Mouse (Mus musculus) lung, postnatal 0 days (tissue): Measurements from ENCODE around the gene 4930590J08Rik. TPM values are rescaled to one million over a fixed set of nuclear protein-coding genes. Genes with fewer than 3 reads are reported as not detected.
A peak's percentile ranks its signal among the peaks of the same experiment; 100 is the strongest.
"Not testable (repeated sequence)": the region's sequence is repeated elsewhere in the genome, so short reads cannot be mapped to it uniquely, and the experiment has no call there.

ENCODE experiments used
- ATAC-seq: fragments of 200-750 bp; cut with Nextera tagmentation; 2 replicates; pipeline ENCODE4 v1.8.0; 2017; ENCODE audit warnings: moderate library complexity
- DNase-seq: peaks from one replicate; pipeline ENCODE4 v3.0.0-alpha.2; 2016; ENCODE audit warnings: low spot score
- H3K27ac ChIP-seq: fragments of 300-500 bp; sonication (generic); 2 replicates; pipeline ENCODE4 v1.5.1; 2014; ENCODE audit warnings: antibody characterized with exemption, mild to moderate bottlenecking, low read length, mixed read lengths
- H3K27me3 ChIP-seq: fragments of 300-500 bp; sonication (generic); replicated peaks from 2 replicates; pipeline ENCODE4 v1.6.1; 2014; ENCODE audit warnings: low read length, mixed read lengths; ENCODE audit not compliant: insufficient read depth
- H3K36me3 ChIP-seq: fragments of 300-500 bp; sonication (generic); 2 replicates; pipeline ENCODE4 v1.6.1; 2014; ENCODE audit warnings: low read length, mixed read lengths; ENCODE audit not compliant: insufficient read depth
- H3K4me1 ChIP-seq: fragments of 300-500 bp; sonication (generic); 2 replicates; pipeline ENCODE4 v1.6.1; 2014; ENCODE audit warnings: antibody characterized with exemption, low read depth, low read length, mixed read lengths; ENCODE audit not compliant: insufficient read depth
- H3K4me2 ChIP-seq: fragments of 300-500 bp; sonication (generic); replicated peaks from 2 replicates; pipeline ENCODE4 v1.6.1; 2014; ENCODE audit warnings: low read depth, mild to moderate bottlenecking, low read length, moderate library complexity, mixed read lengths
- H3K4me3 ChIP-seq: fragments of 300-500 bp; sonication (generic); 2 replicates; pipeline ENCODE4 v1.5.1; 2014; ENCODE audit warnings: low read depth, low read length
- H3K9ac ChIP-seq: fragments of 300-500 bp; sonication (generic); replicated peaks from 2 replicates; pipeline ENCODE4 v1.6.1; 2014; ENCODE audit warnings: low read depth, mild to moderate bottlenecking
- H3K9me3 ChIP-seq: fragments of 300-500 bp; sonication (generic); 2 replicates; pipeline ENCODE4 v1.6.1; 2016; ENCODE audit warnings: low read length, mixed read lengths
- CTCF ChIP-seq: IDR thresholded peaks from 2 replicates; pipeline ENCODE4 v1.5.1; 2016; ENCODE audit warnings: antibody characterized with exemption, mild to moderate bottlenecking
- EP300 ChIP-seq: IDR thresholded peaks from 2 replicates; pipeline ENCODE4 v1.6.1; 2016; ENCODE audit warnings: antibody characterized with exemption, mild to moderate bottlenecking, control low read depth
- WGBS: fragments of 180-500 bp; shearing (Covaris S2); extraction: QIAGEN DNeasy Blood & Tissue Kit; methylation state at CpG from one replicate; pipeline ENCODE4 v1.1.7; 2014; 5-methylcytosine and 5-hydroxymethylcytosine counted together
- polyA plus RNA-seq: library from polyadenylated mRNA; unstranded; fragments of >200 nt; fragmentation: Nextera tagmentation; extraction: Ambion mirVana; gene quantifications from 2 replicates; pipeline ENCODE4 v1.2.1, GENCODE M21; 2015

4930590J08Rik gene
- polyA plus RNA-seq, 1 experiment from 2014 or later: 0.19 TPM

DNA sequence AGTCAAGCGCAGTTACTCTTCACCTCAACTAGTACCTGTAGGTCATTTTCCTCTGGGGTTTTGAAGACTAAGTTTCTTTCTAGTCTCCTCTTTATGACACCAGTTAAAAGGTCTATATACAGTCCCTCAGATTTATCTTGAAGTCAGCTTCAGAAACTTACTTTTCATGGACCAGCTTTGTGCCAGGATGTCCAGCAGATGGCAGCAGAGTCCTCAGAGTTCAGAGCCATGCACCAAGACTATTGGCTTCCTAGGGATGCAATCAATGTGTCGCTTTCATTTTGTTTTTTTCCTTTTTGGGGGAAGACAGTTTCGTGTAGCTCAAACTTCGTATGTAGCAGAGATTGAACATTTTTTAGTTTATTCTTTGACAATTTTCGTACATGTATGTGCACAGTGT, 1.1 kb upstream of the 4930590J08Rik start:
- DNase-seq: peak; percentile 88

DNA sequence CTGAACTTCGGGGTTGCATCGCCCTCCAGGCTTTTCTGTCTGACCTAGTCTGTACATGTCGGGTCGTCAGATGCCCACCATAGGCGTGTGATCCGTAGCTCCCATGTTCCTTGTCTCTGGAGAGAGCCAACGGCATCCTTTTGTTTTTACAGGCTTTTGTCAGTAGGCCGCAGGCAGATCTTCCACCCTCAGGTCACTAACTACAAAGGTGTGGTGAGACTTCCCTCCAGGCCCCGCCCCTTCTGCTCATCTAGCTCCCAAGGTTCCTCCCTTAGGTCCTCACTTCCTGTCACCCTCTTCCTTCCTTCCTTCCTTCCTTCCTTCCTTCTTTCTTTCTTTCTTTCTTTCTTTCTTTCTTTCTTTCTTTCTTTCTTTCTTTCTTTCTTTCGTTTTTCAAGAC, 11.4 kb downstream of the 4930590J08Rik start:
- Histone ChIP-seq H3K36me3 (no peaks in the 10 kb centered on the region), H3K4me1 (no peaks in the 10 kb centered on the region), H3K4me2 (no peak overlapping the region), H3K9ac (no peak overlapping the region), H3K4me3 (no peak overlapping the region), H3K27me3 (no peaks in the 10 kb centered on the region), H3K27ac (no peak overlapping the region), H3K9me3 (no peaks in the 10 kb centered on the region)
- TF ChIP-seq CTCF: no peak
- no peak for TF ChIP-seq EP300
- no peak for DNase-seq
- ATAC-seq: no peak
- 86% methylated on average over 10 of the region's 10 CpGs for WGBS

More for the DNA sequence above, 1.1 kb upstream of the 4930590J08Rik start:
- peaks cover 31% of the 10 kb centered on the region for H3K36me3 ChIP-seq
- H3K27me3 ChIP-seq: no peaks in the 10 kb centered on the region
- no peak overlapping the region for H3K4me2 ChIP-seq
- H3K4me1 ChIP-seq: no peaks in the 10 kb centered on the region
- WGBS: 29% methylated on average over 5 of the region's 5 CpGs
- ATAC-seq: peak; percentile 53
- TF ChIP-seq EP300 (no peak), CTCF (peak; percentile 94)
- no peak overlapping the region for H3K9ac ChIP-seq
- H3K9me3 ChIP-seq: no peaks in the 10 kb centered on the region
- H3K27ac ChIP-seq: no peak overlapping the region
- H3K4me3 ChIP-seq: no peak overlapping the region

DNA sequence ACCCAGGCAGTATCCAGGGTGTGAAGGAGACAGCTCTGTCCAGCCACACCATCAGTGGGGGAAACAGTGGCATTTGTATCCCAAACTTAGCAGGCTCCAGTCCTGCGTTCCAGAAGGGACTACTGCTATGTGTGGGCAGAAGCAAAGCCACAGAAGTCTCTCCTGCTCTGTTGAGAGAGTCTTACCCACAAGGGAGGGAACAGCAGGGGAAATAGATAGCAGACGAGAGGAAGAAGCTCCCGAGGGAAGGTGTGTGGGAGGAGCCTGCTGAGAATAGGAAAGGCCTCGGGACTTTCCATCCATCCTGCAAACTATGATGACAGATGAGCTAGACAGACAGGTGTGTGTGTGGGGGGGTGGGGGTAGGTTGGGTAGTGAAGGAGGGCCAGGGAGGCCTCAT, 14.7 kb downstream of the 4930590J08Rik start:
- Histone ChIP-seq H3K27me3 (no peaks in the 10 kb centered on the region), H3K9me3 (no peaks in the 10 kb centered on the region), H3K4me2 (no peak overlapping the region), H3K27ac (no peak overlapping the region), H3K9ac (no peak overlapping the region), H3K36me3 (no peaks in the 10 kb centered on the region), H3K4me3 (no peak overlapping the region), H3K4me1 (no peaks in the 10 kb centered on the region)
- ATAC-seq (no peak), DNase-seq (no peak)
- 40% methylated on average over 4 of the region's 4 CpGs for WGBS
- TF ChIP-seq CTCF: no peak
- TF ChIP-seq EP300: no peak

DNA sequence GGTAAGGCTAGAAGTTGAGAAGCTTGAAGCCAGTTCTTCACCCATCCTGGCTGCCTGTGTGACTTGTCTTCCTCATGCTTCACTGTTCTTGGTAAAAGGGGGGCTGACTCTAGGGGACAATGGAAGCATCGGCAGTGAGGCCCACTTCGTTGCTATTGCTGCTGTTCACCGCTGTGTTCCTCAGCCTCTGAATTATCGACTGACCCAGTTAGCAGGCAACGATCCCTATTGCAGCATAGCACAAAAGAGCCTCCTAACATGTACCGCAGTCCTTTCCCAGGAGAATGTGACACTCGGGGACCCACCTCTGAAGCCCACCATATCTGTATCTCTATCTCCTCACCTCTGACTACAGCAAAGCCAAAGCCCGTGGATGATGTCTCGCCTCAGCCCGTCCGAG, 15.1 kb downstream of the 4930590J08Rik start:
- TF ChIP-seq EP300 (no peak), CTCF (no peak)
- H3K27ac ChIP-seq: no peak overlapping the region
- no peaks in the 10 kb centered on the region for H3K9me3 ChIP-seq
- no peak overlapping the region for H3K9ac ChIP-seq
- WGBS: 83% methylated on average over 11 of the region's 11 CpGs
- no peaks in the 10 kb centered on the region for H3K4me1 ChIP-seq
- H3K36me3 ChIP-seq: no peaks in the 10 kb centered on the region
- no peaks in the 10 kb centered on the region for H3K27me3 ChIP-seq
- DNase-seq (no peak), ATAC-seq (no peak)
- no peak overlapping the region for H3K4me3 ChIP-seq
- H3K4me2 ChIP-seq: no peak overlapping the region

DNA sequence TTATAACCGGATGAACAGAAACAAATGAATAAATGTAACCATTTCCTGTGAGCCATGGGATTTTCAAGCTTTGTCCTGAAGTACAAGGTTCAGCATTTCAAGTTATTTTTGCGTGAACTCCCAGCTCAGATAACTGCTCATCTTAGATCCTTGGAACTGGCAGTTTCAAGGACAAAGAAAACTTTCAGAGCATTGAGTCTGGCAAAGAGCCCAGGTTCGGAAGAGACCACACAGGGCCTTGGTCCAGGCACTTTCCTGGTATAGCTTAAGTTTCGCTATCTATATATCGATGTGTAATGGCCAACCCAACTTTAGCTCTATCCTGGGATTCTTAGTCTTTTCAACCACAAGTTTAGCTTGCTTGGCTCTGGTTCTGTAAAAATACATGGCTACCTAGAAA, 28.6 kb downstream of the 4930590J08Rik start:
- no peaks in the 10 kb centered on the region for H3K36me3 ChIP-seq
- TF ChIP-seq CTCF: no peak
- no peak for TF ChIP-seq EP300
- H3K9ac ChIP-seq: no peak overlapping the region
- H3K4me3 ChIP-seq: no peak overlapping the region
- no peaks in the 10 kb centered on the region for H3K9me3 ChIP-seq
- no peak overlapping the region for H3K27ac ChIP-seq
- H3K27me3 ChIP-seq: no peaks in the 10 kb centered on the region
- no peak for ATAC-seq
- H3K4me1 ChIP-seq: no peaks in the 10 kb centered on the region
- DNase-seq: no peak
- whole genome bisulfite sequencing: 36% methylated on average over 5 of the region's 5 CpGs
- no peak overlapping the region for H3K4me2 ChIP-seq

DNA sequence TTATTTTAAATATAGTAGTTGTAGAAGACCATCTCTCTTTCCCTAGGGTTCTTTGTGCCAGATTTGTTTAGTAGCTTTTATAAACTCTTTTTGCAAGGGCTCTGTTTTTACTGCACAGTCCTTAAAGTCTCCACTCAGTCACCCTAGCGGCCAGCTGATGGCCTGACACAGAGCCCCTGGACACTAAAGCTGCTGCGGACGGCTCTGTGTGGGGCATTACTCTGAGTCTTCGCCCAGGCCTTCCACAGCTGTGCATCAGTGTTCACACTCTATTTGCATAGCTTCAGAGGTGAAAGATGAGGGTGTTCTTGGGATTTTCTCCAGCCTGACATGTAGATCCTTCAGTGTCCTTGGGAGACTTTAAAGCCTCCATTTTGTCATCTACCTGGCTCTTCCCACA, 35.9 kb downstream of the 4930590J08Rik start:
- Histone ChIP-seq H3K27me3 (no peaks in the 10 kb centered on the region), H3K27ac (no peak overlapping the region), H3K4me3 (no peak overlapping the region), H3K9ac (no peak overlapping the region), H3K4me1 (no peaks in the 10 kb centered on the region), H3K4me2 (no peak overlapping the region), H3K9me3 (no peaks in the 10 kb centered on the region), H3K36me3 (no peaks in the 10 kb centered on the region)
- DNase-seq (peak; percentile 75), ATAC-seq (peak; percentile 82)
- no peak for TF ChIP-seq EP300
- peak; percentile 50 for TF ChIP-seq CTCF
- WGBS: 42% methylated on average over 4 of the region's 4 CpGs

DNA sequence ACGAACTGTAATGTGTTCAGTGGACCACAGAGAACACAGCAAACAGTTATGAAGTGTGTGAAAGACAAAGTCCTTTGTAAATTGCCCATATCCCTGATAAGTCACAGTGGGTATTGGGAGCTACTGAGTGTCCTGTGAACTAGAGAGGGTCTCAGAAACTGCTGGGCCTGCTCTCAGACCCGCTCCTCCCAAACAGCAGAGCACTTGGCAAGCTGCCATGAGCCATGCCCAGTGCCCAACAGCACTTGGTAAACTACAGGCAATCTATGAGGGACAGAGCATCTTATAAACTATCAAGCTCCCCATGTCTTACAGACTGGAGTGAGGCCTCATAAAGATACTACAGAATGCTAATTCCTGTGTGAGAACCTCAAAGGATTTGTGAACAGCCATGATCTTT, 45.8 kb downstream of the 4930590J08Rik start:
- H3K9ac ChIP-seq: no peak overlapping the region
- H3K36me3 ChIP-seq: no peaks in the 10 kb centered on the region
- no peak overlapping the region for H3K27ac ChIP-seq
- no peak for DNase-seq
- H3K4me3 ChIP-seq: no peak overlapping the region
- TF ChIP-seq EP300 (no peak), CTCF (no peak)
- no peaks in the 10 kb centered on the region for H3K27me3 ChIP-seq
- ATAC-seq: no peak
- WGBS: 54% methylated on average over 2 of the region's 2 CpGs
- no peaks in the 10 kb centered on the region for H3K4me1 ChIP-seq
- no peaks in the 10 kb centered on the region for H3K9me3 ChIP-seq
- no peak overlapping the region for H3K4me2 ChIP-seq

DNA sequence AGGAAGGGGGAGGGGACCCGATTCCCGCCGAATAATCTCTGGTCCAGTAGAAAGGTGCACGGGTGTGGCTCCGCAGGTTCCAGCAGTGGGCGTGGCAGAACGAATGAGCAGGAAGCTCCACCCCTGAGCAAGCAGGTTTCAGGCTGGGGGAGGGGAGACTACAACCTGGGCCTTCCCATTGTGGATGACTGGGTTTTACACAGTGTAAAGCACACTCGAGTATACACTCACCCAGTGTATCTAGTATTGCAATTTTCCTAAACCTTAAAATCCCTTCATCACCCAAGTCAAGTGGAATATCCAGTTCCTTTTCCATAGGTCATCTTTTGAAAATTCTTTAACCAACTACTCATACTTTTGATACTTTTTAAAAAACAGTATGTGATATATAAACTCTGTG, 55.4 kb downstream of the 4930590J08Rik start:
- DNase-seq, H3K27me3 ChIP-seq, H3K4me3 ChIP-seq, H3K9ac ChIP-seq, H3K4me1 ChIP-seq, ATAC-seq, H3K36me3 ChIP-seq, H3K9me3 ChIP-seq, H3K27ac ChIP-seq, H3K4me2 ChIP-seq: not testable (repeated sequence)
- WGBS: 18% methylated on average over 1 of the region's 8 CpGs
